Mouse (Mus musculus): ENCODE results near the gene U90926. TPM values are rescaled to one million over a fixed set of nuclear protein-coding genes. Genes with fewer than 3 reads are reported as not detected.

U90926 gene
- total RNA-seq, 1 experiment from 2014 or later, result not detected

Other genes starting within 250 kb of the U90926 start
- gene Odaph, start 227.9 kb downstream of the U90926 start, total RNA-seq (2017), result 0.67 TPM in 1 of 3 replicates, not detected in the others
- gene Cdkl2, start 171.5 kb downstream of the U90926 start, total RNA-seq (2017), result 0.48 to 1.3 TPM in 2 of 3 replicates, not detected in the other
- 133 to 155 TPM (median 141 TPM) in 3 replicates for gene G3bp2, start 131.7 kb downstream of the U90926 start, total RNA-seq (2017)
- gene Uso1, start 77.5 kb downstream of the U90926 start, total RNA-seq (2017), result 16.5 to 45.5 TPM (median 28.5 TPM) in 3 replicates
- gene Ppef2, start 40.9 kb upstream of the U90926 start, total RNA-seq (2017), result 3.7 TPM in 1 of 3 replicates, not detected in the others
- gene Naaa, start 62.8 kb upstream of the U90926 start, total RNA-seq (2017), result 46.8 to 114 TPM (median 77.3 TPM) in 3 replicates
- gene Sdad1, start 95.1 kb upstream of the U90926 start, total RNA-seq (2017), result 24.6 to 35.1 TPM (median 31.5 TPM) in 3 replicates
- gene Cxcl9, start 112.7 kb upstream of the U90926 start, total RNA-seq (2017), result 0.19 TPM in 1 of 3 replicates, not detected in the others
- gene Art3, start 116.4 kb upstream of the U90926 start, total RNA-seq (2017), result 1.3 to 2.9 TPM (median 1.5 TPM) in 3 replicates
- 0.95 to 3.6 TPM (median 3.5 TPM) in 3 replicates for gene Cxcl10, start 133.5 kb upstream of the U90926 start, total RNA-seq (2017)
- 44.1 to 71.5 TPM (median 50.8 TPM) in 3 replicates for gene Nup54, start 219.8 kb upstream of the U90926 start, total RNA-seq (2017)

Data from monocyte, adult 5-6 weeks (primary cell).